Mouse (Mus musculus) cerebellum, adult (tissue): ENCODE data around the gene Galk1.

ENCODE experiments used
- ATAC-seq: cut with Nextera tagmentation; 2 replicates; pipeline ENCODE4 v1.9.2; 2017; ENCODE audit warnings: mild to moderate bottlenecking, moderate library complexity, mixed read lengths; ENCODE audit not compliant: insufficient number of reproducible peaks, low FRiP score, low TSS enrichment

The Galk1 gene

GRCm38 (mm10) chr11:116014821-116015220, 2.3 kb upstream of the Galk1 start:
- no peak for ATAC-seq

- no peak for ATAC-seq
These were observed 824 bp downstream of the Galk1 start for GRCm38 (mm10) chr11:116011529-116012261.

GRCm38 (mm10) chr11:116010948-116011347, 1.6 kb downstream of the Galk1 start:
- ATAC-seq: no peak

GRCm38 (mm10) chr11:116010146-116010545, 2.4 kb downstream of the Galk1 start:
- ATAC-seq: no peak

- ATAC-seq: peak; percentile 79
These were observed 2.9 kb downstream of the Galk1 start for GRCm38 (mm10) chr11:116009661-116010060.

GRCm38 (mm10) chr11:116008832-116009375, 3.6 kb downstream of the Galk1 start:
- ATAC-seq: no peak

- ATAC-seq: no peak
These were observed 4.1 kb downstream of the Galk1 start for GRCm38 (mm10) chr11:116008411-116008810.

GRCm38 (mm10) chr11:116007095-116007850, 5.2 kb downstream of the Galk1 start:
- no peak for ATAC-seq

- ATAC-seq: no peak
These were observed 6.7 kb downstream of the Galk1 start for GRCm38 (mm10) chr11:116005701-116006419.

GRCm38 (mm10) chr11:116004840-116005700, 7.4 kb downstream of the Galk1 start:
- no peak for ATAC-seq

GRCm38 (mm10) chr11:116004186-116004823, 8.2 kb downstream of the Galk1 start:
- ATAC-seq: no peak

- no peak for ATAC-seq
These were observed 9.6 kb downstream of the Galk1 start for GRCm38 (mm10) chr11:116002894-116003293.

GRCm38 (mm10) chr11:116001725-116002124, 10.8 kb downstream of the Galk1 start:
- ATAC-seq: no peak

- no peak for ATAC-seq
These were observed 11.9 kb downstream of the Galk1 start for GRCm38 (mm10) chr11:116000607-116001006.

- ATAC-seq: no peak
These were observed 12.9 kb downstream of the Galk1 start for GRCm38 (mm10) chr11:115999538-116000143.

- no peak for ATAC-seq
These were observed 13.5 kb downstream of the Galk1 start for GRCm38 (mm10) chr11:115999027-115999426.

- no peak for ATAC-seq
These were observed 14.9 kb downstream of the Galk1 start for GRCm38 (mm10) chr11:115997662-115998061.

- no peak for ATAC-seq
These were observed 15.5 kb downstream of the Galk1 start for GRCm38 (mm10) chr11:115997047-115997446.

- ATAC-seq: no peak
These were observed 17.3 kb downstream of the Galk1 start for GRCm38 (mm10) chr11:115995256-115995655.
